Mouse (Mus musculus) heart, adult 2 months (tissue): Measurements from ENCODE around the gene Ahcyl1. TPM values are rescaled to one million over a fixed set of nuclear protein-coding genes. Genes with fewer than 3 reads are reported as not detected.
A peak's percentile ranks its signal among the peaks of the same experiment; 100 is the strongest.

Experiments
- DNase-seq, 2 experiments: peaks; one replicate each; pipeline ENCODE4 v3.0.0; 2021
- H3K27ac ChIP-seq: fragments of 200-600 bp; 2 replicates; pipeline ENCODE4 v1.8.1; 2022
- H3K27me3 ChIP-seq: fragments of 200-500 bp; 2 replicates; pipeline ENCODE4 v1.6.1; 2012; ENCODE audit warnings: mild to moderate bottlenecking, low read length, inconsistent platforms, mixed read lengths; ENCODE audit not compliant: control insufficient read depth, insufficient read depth
- H3K36me3 ChIP-seq: fragments of 200-500 bp; 2 replicates; pipeline ENCODE4 v1.6.1; 2012; ENCODE audit warnings: low read length, inconsistent platforms; ENCODE audit not compliant: control insufficient read depth, insufficient read depth
- H3K4me1 ChIP-seq: fragments of 200-500 bp; 2 replicates; pipeline ENCODE4 v1.6.1; 2011; ENCODE audit warnings: low read length; ENCODE audit not compliant: control insufficient read depth, insufficient read depth
- H3K4me3 ChIP-seq: fragments of 200-600 bp; 2 replicates; pipeline ENCODE4 v1.8.1; 2022
- H3K79me2 ChIP-seq: fragments of 200-500 bp; replicated peaks from 2 replicates; pipeline ENCODE4 v1.6.1; 2012; ENCODE audit warnings: mild to moderate bottlenecking, inconsistent platforms, low read length, moderate library complexity, mixed read lengths; ENCODE audit not compliant: control insufficient read depth, insufficient read depth
- H3K9ac ChIP-seq: fragments of 200-500 bp; 2 replicates; pipeline ENCODE4 v1.6.1; 2012; ENCODE audit warnings: low read depth, mild to moderate bottlenecking, control low read depth, inconsistent platforms, low read length, mixed read lengths
- CTCF ChIP-seq: fragments of 200-600 bp; IDR thresholded peaks from 2 replicates; pipeline ENCODE4 v1.8.1; 2022; ENCODE audit warnings: antibody characterized with exemption, mild to moderate bottlenecking, moderate library complexity
- EP300 ChIP-seq: fragments of 200-500 bp; IDR thresholded peaks from 2 replicates; pipeline ENCODE4 v1.6.1; 2011; ENCODE audit warnings: low read depth, low read length, control low read depth; ENCODE audit not compliant: insufficient read depth
- POLR2A ChIP-seq: fragments of 200-500 bp; IDR thresholded peaks from 2 replicates; pipeline ENCODE4 v1.6.1; 2011; ENCODE audit warnings: mild to moderate bottlenecking, low read depth, low read length, control low read depth; ENCODE audit not compliant: insufficient read depth
- WGBS: fragments of 180-500 bp; shearing (Covaris S2); methylation state at CpG from one replicate; pipeline ENCODE4 v1.1.7; 2018; 5-methylcytosine and 5-hydroxymethylcytosine counted together
- intact Hi-C: fragments of 180-260 bp; cut with DNase I; formaldehyde crosslinking; loops from one replicate; pipeline ENCODE4 v1.15.1; 2025
- polyA plus RNA-seq: library from polyadenylated mRNA; depleted of rRNA; stranded (reverse); fragments of >200 nt; gene quantifications from 2 replicates; pipeline ENCODE4 v1.2.3, GENCODE M21; 2012
- total RNA-seq, 2 experiments: library from RNA; stranded (reverse); gene quantifications; 2 replicates each; pipeline ENCODE4 v1.2.3; 2021

The Ahcyl1 gene
- total and polyA plus RNA-seq, 3 experiments, result 50.9 to 82.3 (median 76.5) TPM

GRCm38 (mm10) chr3:107700625-107701024, 4.3 kb upstream of the Ahcyl1 start:
- Histone ChIP-seq H3K79me2 (no peaks in the 10 kb centered on the region), H3K27me3 (no peaks in the 10 kb centered on the region), H3K4me3 (no peak overlapping the region), H3K27ac (no peak overlapping the region), H3K9ac (no peak overlapping the region), H3K36me3 (no peaks in the 10 kb centered on the region), H3K4me1 (peaks cover 13% of the 10 kb centered on the region)
- WGBS, result 89% methylated on average over 2 of the region's 2 CpGs
- TF ChIP-seq CTCF (no peak), POLR2A (no peak), EP300 (no peak)
- no peak for DNase-seq
- intact Hi-C loops, result no loop called here

- intact Hi-C loops, result loop anchor here (1.0 to 5.0 kb wide), 4 partner anchors 58 to 450 kb away; partner anchors contain the start of gene Gnai3
- Histone ChIP-seq H3K36me3 (peaks cover 16% of the 10 kb centered on the region), H3K27me3 (no peaks in the 10 kb centered on the region), H3K79me2 (peaks cover 3% of the 10 kb centered on the region), H3K27ac (peak overlapping the region; percentile 46), H3K4me3 (no peak overlapping the region), H3K4me1 (peaks cover 6% of the 10 kb centered on the region), H3K9ac (no peak overlapping the region)
- WGBS, result 42% methylated on average over 3 of the region's 3 CpGs
- DNase-seq, result peak; percentile 18 to 31
- TF ChIP-seq CTCF (no peak), EP300 (no peak), POLR2A (no peak)
These were observed 550 bp upstream of the Ahcyl1 start for GRCm38 (mm10) chr3:107696910-107697309.

- Histone ChIP-seq H3K27ac (peak overlapping the region; percentile 86), H3K27me3 (0 out of 2 replicates have a peak, but pooled peaks cover 2% of the 10 kb centered on the region), H3K79me2 (peaks cover 5% of the 10 kb centered on the region), H3K36me3 (peaks cover 25% of the 10 kb centered on the region), H3K9ac (peak overlapping the region; percentile 78), H3K4me1 (peaks cover 12% of the 10 kb centered on the region), H3K4me3 (peak overlapping the region; percentile 85)
- intact Hi-C loops, result loop anchor here (5.0 kb wide), 2 partner anchors 367 to 452 kb away; partner anchors contain the start of gene Gnai3
- whole genome bisulfite sequencing, result 3% methylated on average over 16 of the region's 16 CpGs
- TF ChIP-seq CTCF, result no peak
- TF ChIP-seq EP300, result no peak
- no peak for TF ChIP-seq POLR2A
- no peak for DNase-seq
These were observed 977 bp downstream of the Ahcyl1 start for GRCm38 (mm10) chr3:107695219-107695947.

GRCm38 (mm10) chr3:107694256-107694900, 2.0 kb downstream of the Ahcyl1 start:
- Histone ChIP-seq H3K4me3 (no peak overlapping the region), H3K27me3 (0 out of 2 replicates have a peak, but pooled peaks cover 2% of the 10 kb centered on the region), H3K27ac (no peak overlapping the region), H3K79me2 (peaks cover 5% of the 10 kb centered on the region), H3K36me3 (peaks cover 35% of the 10 kb centered on the region), H3K4me1 (peaks cover 15% of the 10 kb centered on the region), H3K9ac (no peak overlapping the region)
- TF ChIP-seq EP300 (no peak), CTCF (no peak), POLR2A (no peak)
- intact Hi-C loops, result no loop called here
- no peak for DNase-seq
- WGBS, result 57% methylated on average over 2 of the region's 2 CpGs

DNA sequence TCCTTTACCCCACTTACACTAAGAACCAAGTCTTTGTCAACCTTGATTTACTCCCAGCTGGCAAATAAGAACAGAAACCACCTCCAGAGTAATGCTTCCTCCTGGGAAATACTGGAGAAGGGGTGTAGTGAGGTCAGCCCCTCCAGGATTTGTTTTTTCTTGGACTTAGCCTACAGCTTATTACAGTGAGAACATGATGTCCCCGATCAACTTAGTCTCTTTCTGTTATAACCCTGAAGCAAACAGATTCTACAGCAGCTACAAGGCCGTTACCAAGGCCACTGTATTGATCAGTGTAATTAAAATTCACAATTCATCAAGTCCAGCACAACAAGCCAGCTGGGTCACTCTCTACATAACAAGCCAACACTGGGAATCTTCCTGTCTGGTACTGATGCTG, 6.0 kb downstream of the Ahcyl1 start:
- DNase-seq, result no peak
- Histone ChIP-seq H3K4me1 (peaks cover 20% of the 10 kb centered on the region), H3K27ac (peak overlapping the region; percentile 38), H3K4me3 (no peak overlapping the region), H3K79me2 (peaks cover 6% of the 10 kb centered on the region), H3K36me3 (peaks cover 54% of the 10 kb centered on the region), H3K27me3 (0 out of 2 replicates have a peak, but pooled peaks cover 2% of the 10 kb centered on the region), H3K9ac (no peak overlapping the region; the same call in 1 of the 2 replicates)
- TF ChIP-seq POLR2A (no peak), EP300 (no peak), CTCF (no peak)
- 69% methylated on average over 2 of the region's 2 CpGs for WGBS
- intact Hi-C loops, result no loop called here

- Histone ChIP-seq H3K9ac (no peak overlapping the region), H3K27ac (no peak overlapping the region), H3K27me3 (0 out of 2 replicates have a peak, but pooled peaks cover 2% of the 10 kb centered on the region), H3K79me2 (peaks cover 6% of the 10 kb centered on the region), H3K36me3 (peaks cover 46% of the 10 kb centered on the region), H3K4me3 (no peak overlapping the region), H3K4me1 (peaks cover 16% of the 10 kb centered on the region)
- TF ChIP-seq CTCF (no peak), EP300 (no peak), POLR2A (no peak)
- intact Hi-C loops, result no loop called here
- DNase-seq, result no peak
These were observed 7.1 kb downstream of the Ahcyl1 start for GRCm38 (mm10) chr3:107689245-107689644.
